Mouse (Mus musculus) heart, adult 18-20 months (tissue): ENCODE measurements at regions not wholly inside any gene's neighbourhood (a gene's known extent, or its start where the extent isn't known, plus 50 kb on each side); places are given as distances from the start of the nearest gene placed in this dataset.

ENCODE experiments used
- DNase-seq, 2 experiments: peaks; one replicate each; pipeline ENCODE4 v3.0.0; 2021 to 2022; ENCODE audit warnings: mixed read lengths in 1 of 2

GRCm38 (mm10) chr3:147096179-147096578 lies 244.0 kb downstream of the Ttll7 start:
- DNase-seq = no peak

- DNase-seq = no peak
These were observed 246.0 kb downstream of the Ttll7 start for GRCm38 (mm10) chr3:147098065-147098580.

GRCm38 (mm10) chr3:147098611-147099010 lies 246.4 kb downstream of the Ttll7 start:
- DNase-seq = no peak

- DNase-seq = no peak
These were observed 247.1 kb downstream of the Ttll7 start for GRCm38 (mm10) chr3:147099143-147099713.

DNA sequence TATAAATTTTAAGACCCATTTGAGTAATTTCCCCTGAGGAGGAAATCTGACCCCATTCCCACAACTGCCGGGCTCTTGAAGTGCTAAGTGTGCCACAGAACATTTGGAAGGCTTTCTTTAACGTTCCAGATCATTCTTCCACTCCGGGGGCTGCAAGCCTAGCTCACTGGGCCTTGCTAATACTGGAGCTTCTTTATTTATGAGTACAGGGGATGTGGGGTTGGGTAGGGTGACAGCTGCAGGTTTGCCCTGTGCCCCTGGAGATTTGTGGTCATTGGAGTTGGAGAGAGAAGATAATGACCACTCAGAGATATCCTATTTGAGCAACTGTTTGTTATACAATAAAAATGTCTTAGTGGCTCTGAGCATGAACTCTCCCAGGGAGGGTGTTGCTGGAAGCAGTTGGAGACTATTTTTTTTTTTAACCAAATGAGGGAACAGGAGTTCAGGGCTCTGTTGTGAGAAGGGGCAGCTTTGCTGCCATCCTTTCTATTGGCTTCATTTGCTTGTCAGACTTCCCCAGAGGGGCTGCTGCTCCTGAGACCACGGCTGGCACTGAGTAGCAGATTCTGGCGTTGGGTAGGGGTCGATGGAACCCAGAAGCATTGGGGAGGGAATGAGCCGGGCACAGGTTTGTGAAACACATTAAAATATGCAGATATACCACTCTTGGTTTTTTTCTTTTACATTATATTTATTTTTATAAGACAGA lies 249.0 kb downstream of the Ttll7 start:
- no peak for DNase-seq

DNA sequence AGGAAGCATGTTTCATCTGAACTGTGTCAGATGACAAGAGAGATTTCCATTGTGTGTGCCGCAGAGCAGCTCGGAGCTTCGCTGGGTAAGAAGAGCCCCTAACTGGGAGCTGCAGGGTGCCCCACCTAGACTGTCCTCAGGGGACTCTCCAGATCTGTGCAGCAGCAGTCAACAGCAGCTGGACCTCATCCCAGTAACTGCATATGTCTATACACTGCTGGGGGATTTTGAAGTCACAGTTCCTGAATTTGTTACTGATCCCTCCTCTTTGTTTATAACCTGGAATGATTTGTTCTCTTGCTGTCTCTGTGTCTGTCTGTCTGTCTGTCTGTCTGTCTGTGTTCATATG lies 249.6 kb downstream of the Ttll7 start:
- DNase-seq = no peak

GRCm38 (mm10) chr3:147103428-147103827 lies 251.3 kb downstream of the Ttll7 start:
- DNase-seq = no peak

GRCm38 (mm10) chr3:147117609-147118008 lies 265.4 kb downstream of the Ttll7 start:
- DNase-seq = no peak

- DNase-seq = no peak
These were observed 265.9 kb downstream of the Ttll7 start for GRCm38 (mm10) chr3:147118092-147118491.

DNA sequence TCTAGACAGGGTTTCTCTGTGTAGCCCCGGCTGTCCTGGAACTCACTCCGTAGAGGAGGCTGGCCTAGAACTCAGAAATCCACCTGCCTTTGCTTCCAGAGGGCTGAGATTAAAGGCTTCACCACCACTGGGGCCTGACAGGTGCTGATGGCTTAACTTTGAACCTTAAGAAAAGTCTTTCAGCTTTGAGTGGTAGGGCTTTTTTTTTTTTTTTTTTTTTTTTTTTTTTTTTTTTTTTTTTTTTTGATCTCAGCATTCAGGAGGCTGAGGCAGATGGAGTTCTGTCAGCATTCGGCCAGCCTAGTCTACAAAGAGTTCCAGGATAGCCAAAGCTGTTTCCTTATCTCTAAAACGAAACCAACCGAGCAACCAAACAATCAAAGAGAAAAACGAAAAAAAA lies 266.5 kb downstream of the Ttll7 start:
- DNase-seq = no peak

DNA sequence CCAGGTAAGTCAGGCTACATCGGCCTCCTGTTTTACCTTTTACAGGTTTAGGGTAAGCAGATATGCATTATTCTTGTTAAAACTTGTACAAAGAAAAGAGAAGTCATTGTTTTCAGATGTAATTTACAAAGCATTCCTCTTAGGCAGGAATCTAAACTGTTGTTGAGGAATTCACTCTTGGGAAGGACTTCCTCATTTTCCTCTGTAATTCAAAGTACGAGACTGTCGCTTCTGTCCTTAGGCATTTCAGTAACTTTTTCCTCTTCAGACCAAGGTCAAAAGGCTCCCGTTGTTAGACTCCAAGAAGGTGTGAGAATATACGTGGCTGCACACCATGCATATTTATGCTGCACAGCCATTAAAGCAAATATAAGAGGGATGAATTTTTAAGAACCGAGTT lies 269.7 kb downstream of the Ttll7 start:
- DNase-seq = no peak

DNA sequence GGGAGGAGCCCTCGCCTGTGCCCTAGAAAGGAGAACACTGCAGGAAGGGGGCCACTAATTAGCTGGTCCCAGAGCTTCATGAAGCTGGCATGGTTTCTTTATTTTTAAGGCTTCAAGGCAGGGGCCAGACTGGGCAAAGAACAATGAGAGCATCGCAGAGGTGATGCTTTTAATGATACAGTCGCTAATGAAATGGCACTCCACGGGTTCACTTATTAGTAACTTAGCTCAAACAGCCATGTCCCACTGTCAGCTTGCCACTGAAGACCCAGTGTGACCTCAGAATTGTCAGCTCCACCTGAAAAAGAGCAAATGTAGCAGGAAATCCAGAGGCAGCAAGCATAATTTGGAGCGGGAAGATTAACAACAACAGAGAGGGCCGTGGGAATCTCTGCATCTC lies 275.6 kb downstream of the Ttll7 start:
- no peak for DNase-seq

DNA sequence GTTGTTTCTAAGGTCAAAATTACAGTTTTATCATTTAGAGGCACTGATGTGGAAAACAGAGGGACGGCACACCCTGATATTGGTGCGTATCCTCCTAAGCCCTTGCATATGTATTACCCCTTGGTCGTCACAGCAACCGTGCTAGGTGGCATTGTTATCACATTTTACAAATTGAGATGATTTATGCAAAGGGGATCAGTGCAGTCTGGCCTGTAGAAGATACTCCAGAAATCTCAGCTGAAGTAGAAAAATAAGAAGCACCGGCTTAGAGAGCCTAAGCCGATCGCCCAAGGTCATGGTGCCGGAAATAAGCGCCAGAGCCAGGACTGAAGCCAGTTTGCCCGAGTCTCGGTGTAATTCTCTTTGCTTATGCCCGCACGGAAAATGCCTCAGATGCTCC lies 280.7 kb downstream of the Ttll7 start:
- DNase-seq = no peak

DNA sequence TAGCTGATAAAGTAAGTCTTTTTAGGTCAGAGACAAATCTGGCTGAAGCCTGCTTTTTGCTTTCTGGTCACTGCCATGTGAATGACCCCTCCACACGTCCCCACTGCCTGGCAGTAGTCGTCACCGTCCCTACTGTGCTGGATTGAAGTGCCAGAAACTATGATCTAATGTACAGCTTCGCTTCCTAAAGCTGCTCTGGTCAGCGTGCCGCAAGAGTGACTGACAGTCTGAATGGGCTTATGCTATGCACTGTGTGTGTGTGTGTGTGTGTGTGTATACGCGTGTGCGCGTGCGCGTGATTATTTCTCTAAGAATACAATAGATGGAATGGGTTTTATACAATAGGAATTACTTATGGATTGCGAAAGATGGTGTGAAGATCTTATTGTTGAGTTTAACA lies 281.2 kb downstream of the Ttll7 start:
- no peak for DNase-seq

DNA sequence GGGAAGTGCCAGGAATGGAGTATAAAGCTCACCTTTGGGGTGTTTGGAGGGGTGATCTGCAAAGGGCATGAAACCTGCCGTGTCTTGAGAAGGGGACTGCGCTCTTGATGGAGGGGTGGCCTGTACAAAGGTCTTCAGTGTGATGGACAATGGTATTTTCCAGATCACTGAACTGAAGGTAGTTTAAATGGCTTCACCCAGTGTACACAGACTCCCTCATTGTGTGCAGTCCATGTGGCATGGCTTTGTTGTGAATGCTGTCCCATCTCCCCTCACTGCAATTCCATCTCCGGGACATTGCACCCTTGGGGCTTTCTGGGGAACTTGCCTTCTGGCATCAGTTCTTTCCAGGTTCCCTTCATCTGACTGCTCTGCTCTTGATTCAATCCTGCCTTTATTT lies 288.2 kb downstream of the Ttll7 start:
- no peak for DNase-seq

DNA sequence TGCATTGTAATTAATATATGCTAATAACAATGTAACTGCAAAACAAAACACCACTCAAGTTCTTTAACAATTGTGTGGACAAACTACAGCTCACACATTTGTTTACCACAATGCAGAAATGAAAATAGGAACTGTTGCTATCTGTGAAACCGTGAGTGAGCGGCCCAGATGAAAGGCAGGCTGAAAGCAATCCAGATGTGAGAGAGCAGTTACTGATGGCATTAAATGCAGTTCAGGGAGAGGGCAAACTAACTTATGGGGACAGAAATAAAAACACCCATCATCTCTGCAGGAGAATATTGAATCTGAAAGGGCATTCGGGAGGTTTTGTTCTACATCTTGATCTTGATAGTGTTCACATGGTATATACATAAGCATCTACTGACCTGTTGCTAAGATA lies 301.3 kb downstream of the Ttll7 start:
- no peak for DNase-seq

DNA sequence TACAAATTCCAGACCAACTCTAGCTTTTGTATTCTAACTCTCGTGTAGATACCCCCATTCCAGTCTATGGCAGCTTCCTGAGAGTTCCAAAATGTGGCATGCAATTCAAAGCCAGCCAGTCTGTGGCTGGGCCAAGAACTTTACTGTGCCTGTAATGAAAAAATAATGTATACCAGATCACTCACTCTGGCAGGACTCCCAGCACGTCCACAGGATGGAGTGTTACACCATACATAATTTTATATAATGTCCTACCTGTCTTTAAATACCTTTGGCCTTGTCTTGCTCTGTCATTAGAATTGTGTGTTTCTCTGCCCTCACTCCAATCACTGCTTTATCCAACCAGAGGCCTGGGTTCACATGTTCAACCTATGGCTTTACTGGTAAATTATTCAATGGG lies 301.8 kb downstream of the Ttll7 start:
- DNase-seq = no peak

DNA sequence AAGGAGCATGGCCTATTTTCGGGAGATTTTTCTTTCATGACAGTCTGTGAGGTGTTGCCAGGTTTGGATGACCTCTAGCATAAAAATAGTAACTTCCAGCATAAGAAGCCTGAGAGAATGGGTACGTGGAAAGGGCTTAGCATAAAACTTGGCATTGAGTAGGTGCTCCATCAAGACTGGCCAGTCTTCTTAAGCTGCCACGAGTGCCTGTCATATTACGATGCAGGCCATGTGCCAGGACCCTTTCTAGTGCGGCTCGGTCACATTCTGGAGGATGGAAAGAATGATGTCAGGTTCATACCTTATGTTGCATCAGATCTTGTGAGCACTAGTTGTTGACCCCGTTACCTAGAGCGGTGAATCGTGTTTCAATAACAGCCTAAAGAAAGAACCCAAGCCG lies 311.0 kb downstream of the Ttll7 start:
- peak in 1 of 2 experiments; percentile 15 for DNase-seq

- DNase-seq = no peak
These were observed 311.4 kb downstream of the Ttll7 start for GRCm38 (mm10) chr3:147163540-147163939.

DNA sequence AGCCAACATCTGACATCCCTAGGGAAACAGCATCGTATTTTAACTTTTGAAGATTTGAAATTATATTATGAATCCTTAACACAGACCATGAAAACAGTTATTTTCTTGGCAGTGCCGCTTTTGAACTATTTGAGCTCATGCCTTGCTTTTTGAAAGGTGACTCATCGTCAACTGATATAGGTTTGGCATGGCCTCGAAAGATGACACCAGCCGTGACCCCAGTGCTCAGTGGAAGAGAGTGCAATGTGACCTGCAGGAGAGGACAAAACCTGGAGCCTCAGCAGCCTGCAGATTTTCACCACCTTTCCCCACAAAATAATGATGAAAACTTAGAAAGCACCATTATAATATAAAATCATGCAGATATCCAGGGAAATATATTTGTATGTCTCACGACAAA lies 312.8 kb downstream of the Ttll7 start:
- DNase-seq = no peak

GRCm38 (mm10) chr3:147166555-147166954 lies 314.4 kb downstream of the Ttll7 start:
- DNase-seq = no peak

DNA sequence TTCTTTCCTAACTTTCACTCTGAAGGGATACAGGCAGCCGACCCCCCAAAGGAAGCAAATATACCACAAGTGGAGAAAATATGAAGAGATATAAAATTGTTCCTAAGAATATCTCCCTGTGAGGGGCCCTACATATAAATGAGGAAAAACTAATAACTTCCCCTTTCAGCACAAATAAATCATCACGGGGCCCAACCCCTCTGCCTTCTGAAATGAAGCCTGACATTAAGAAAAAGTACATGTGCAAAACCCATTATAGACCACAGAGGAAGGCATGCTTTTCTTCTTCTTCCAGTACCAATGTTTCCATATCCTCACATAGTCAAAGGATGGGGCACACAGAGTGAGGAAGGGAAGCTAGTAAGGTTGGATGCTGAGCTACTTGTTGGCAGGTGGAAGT lies 317.0 kb downstream of the Ttll7 start:
- DNase-seq = no peak

GRCm38 (mm10) chr3:147170106-147170505 lies 317.9 kb downstream of the Ttll7 start:
- no peak for DNase-seq

DNA sequence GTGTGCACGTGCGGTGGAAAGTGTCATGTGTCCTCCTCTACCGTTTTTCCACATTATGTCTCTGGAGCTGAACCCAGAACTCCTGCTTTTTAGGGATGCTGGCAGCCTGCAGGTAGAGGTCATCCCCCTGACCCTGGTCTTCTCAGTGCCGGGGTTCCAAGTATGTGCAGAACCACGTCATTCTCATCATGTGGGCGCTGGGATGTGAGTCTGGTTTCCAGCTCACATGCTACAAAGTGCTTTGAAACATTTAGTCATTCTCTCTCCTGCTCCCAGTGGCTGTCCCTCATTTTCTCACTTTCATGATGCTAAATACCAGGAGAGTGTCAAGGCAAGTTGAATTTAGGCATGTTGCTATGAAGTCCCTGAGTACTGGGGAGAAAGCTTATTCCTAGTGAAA lies 326.6 kb downstream of the Ttll7 start:
- DNase-seq = no peak
